Mouse (Mus musculus) lung, embryonic 14.5 days (tissue): Measurements from ENCODE around the gene Tekt1. TPM values are rescaled to one million over a fixed set of nuclear protein-coding genes. Genes with fewer than 3 reads are reported as not detected.

Experiments
- ATAC-seq: fragments of 200-750 bp; cut with Nextera tagmentation; 2 replicates; pipeline ENCODE4 v1.8.0; 2017; ENCODE audit warnings: mild to moderate bottlenecking, moderate TSS enrichment, moderate library complexity; ENCODE audit not compliant: insufficient read depth
- DNase-seq: peaks from one replicate; pipeline ENCODE4 v3.0.0-alpha.2; 2015
- H3K27ac ChIP-seq: fragments of 300-500 bp; sonication (generic); 2 replicates; pipeline ENCODE4 v1.5.1; 2014; ENCODE audit warnings: low read depth, mild to moderate bottlenecking, moderate library complexity
- H3K27me3 ChIP-seq: fragments of 300-500 bp; sonication (generic); 2 replicates; pipeline ENCODE4 v1.6.1; 2014; ENCODE audit warnings: low read length, control low read depth; ENCODE audit not compliant: insufficient read depth
- H3K36me3 ChIP-seq: fragments of 300-500 bp; sonication (generic); 2 replicates; pipeline ENCODE4 v1.6.1; 2014; ENCODE audit warnings: control low read depth; ENCODE audit not compliant: insufficient read depth
- H3K4me1 ChIP-seq: fragments of 300-500 bp; sonication (generic); 2 replicates; pipeline ENCODE4 v1.6.1; 2014; ENCODE audit warnings: antibody characterized with exemption, control low read depth; ENCODE audit not compliant: insufficient read depth
- H3K4me2 ChIP-seq: fragments of 300-500 bp; sonication (generic); 2 replicates; pipeline ENCODE4 v1.6.1; 2014; ENCODE audit warnings: mild to moderate bottlenecking
- H3K4me3 ChIP-seq: fragments of 300-500 bp; sonication (generic); 2 replicates; pipeline ENCODE4 v1.5.1; 2014; ENCODE audit warnings: low read depth, low read length
- H3K9ac ChIP-seq: fragments of 300-500 bp; sonication (generic); 2 replicates; pipeline ENCODE4 v1.6.1; 2014
- H3K9me3 ChIP-seq: fragments of 300-500 bp; sonication (generic); 2 replicates; pipeline ENCODE4 v1.6.1; 2016; ENCODE audit warnings: low read depth, low read length, control low read depth
- CTCF ChIP-seq: IDR thresholded peaks from 2 replicates; pipeline ENCODE4 v1.5.1; 2016; ENCODE audit warnings: antibody characterized with exemption, low read depth
- WGBS: fragments of 180-500 bp; shearing (Covaris S2); extraction: QIAGEN DNeasy Blood & Tissue Kit; methylation state at CpG from one replicate; pipeline ENCODE4 v1.1.7; 2014; 5-methylcytosine and 5-hydroxymethylcytosine counted together
- polyA plus RNA-seq: library from polyadenylated mRNA; unstranded; fragments of >200 nt; fragmentation: Nextera tagmentation; extraction: Ambion mirVana; gene quantifications from 2 replicates; pipeline ENCODE4 v1.2.1, GENCODE M21; 2014

Tekt1 gene
- polyA plus RNA-seq, 1 experiment from 2014 or later, result 6.1 TPM

GRCm38 (mm10) chr11:72391181-72391580 lies 28.9 kb upstream of the Tekt1 start:
- Histone ChIP-seq H3K9ac (no peak overlapping the region), H3K9me3 (no peaks in the 10 kb centered on the region), H3K4me3 (no peak overlapping the region), H3K36me3 (peaks cover 90% of the 10 kb centered on the region), H3K27ac (peak overlapping the region; percentile 73), H3K4me1 (peaks cover 35% of the 10 kb centered on the region), H3K4me2 (no peak overlapping the region), H3K27me3 (no peaks in the 10 kb centered on the region)
- ATAC-seq (no peak), DNase-seq (no peak)
- TF ChIP-seq CTCF, result no peak
- 87% methylated on average over 13 of the region's 13 CpGs for whole genome bisulfite sequencing

- ATAC-seq, result peak; percentile 73
- 46% methylated on average over 7 of the region's 7 CpGs for WGBS
- no peak for TF ChIP-seq CTCF
- Histone ChIP-seq H3K9me3 (no peaks in the 10 kb centered on the region), H3K27ac (peak overlapping the region; percentile 87), H3K36me3 (peaks cover 76% of the 10 kb centered on the region), H3K4me3 (no peak overlapping the region), H3K9ac (no peak overlapping the region), H3K4me2 (no peak overlapping the region), H3K4me1 (peaks cover 24% of the 10 kb centered on the region), H3K27me3 (no peaks in the 10 kb centered on the region)
- peak; percentile 92 for DNase-seq
These were observed 27.3 kb upstream of the Tekt1 start for GRCm38 (mm10) chr11:72389407-72390142.

GRCm38 (mm10) chr11:72388113-72388529 lies 25.9 kb upstream of the Tekt1 start:
- Histone ChIP-seq H3K4me1 (peaks cover 12% of the 10 kb centered on the region; the same call in 1 of the 2 replicates), H3K9me3 (no peaks in the 10 kb centered on the region), H3K4me3 (no peak overlapping the region), H3K27me3 (no peaks in the 10 kb centered on the region), H3K4me2 (no peak overlapping the region), H3K36me3 (peaks cover 62% of the 10 kb centered on the region), H3K27ac (no peak overlapping the region), H3K9ac (no peak overlapping the region)
- DNase-seq, result no peak
- WGBS, result 90% methylated on average over 6 of the region's 6 CpGs
- TF ChIP-seq CTCF, result no peak
- ATAC-seq, result no peak

GRCm38 (mm10) chr11:72379351-72379750 lies 17.1 kb upstream of the Tekt1 start:
- H3K9me3 ChIP-seq, result no peaks in the 10 kb centered on the region
- H3K4me3 ChIP-seq, result no peak overlapping the region
- no peak overlapping the region for H3K27ac ChIP-seq
- WGBS, result 59% methylated on average over 4 of the region's 4 CpGs
- H3K36me3 ChIP-seq, result no peaks in the 10 kb centered on the region
- no peak for TF ChIP-seq CTCF
- ATAC-seq, result no peak
- no peak overlapping the region for H3K4me2 ChIP-seq
- no peaks in the 10 kb centered on the region for H3K27me3 ChIP-seq
- no peak for DNase-seq
- H3K9ac ChIP-seq, result no peak overlapping the region
- H3K4me1 ChIP-seq, result no peaks in the 10 kb centered on the region

- DNase-seq, result peak; percentile 17
- Histone ChIP-seq H3K9me3 (no peaks in the 10 kb centered on the region), H3K27me3 (no peaks in the 10 kb centered on the region), H3K36me3 (no peaks in the 10 kb centered on the region), H3K4me3 (no peak overlapping the region), H3K27ac (no peak overlapping the region), H3K9ac (no peak overlapping the region), H3K4me1 (no peaks in the 10 kb centered on the region), H3K4me2 (no peak overlapping the region)
- 50% methylated on average over 7 of the region's 7 CpGs for whole genome bisulfite sequencing
- peak; percentile 50; the same call in 1 of the 2 replicates for ATAC-seq
- TF ChIP-seq CTCF, result no peak
These were observed 16.0 kb upstream of the Tekt1 start for GRCm38 (mm10) chr11:72378222-72378621.

- Histone ChIP-seq H3K4me2 (no peak overlapping the region), H3K4me3 (no peak overlapping the region), H3K27me3 (no peaks in the 10 kb centered on the region), H3K4me1 (no peaks in the 10 kb centered on the region), H3K27ac (no peak overlapping the region), H3K36me3 (no peaks in the 10 kb centered on the region), H3K9me3 (no peaks in the 10 kb centered on the region), H3K9ac (no peak overlapping the region)
- no peak for TF ChIP-seq CTCF
- no peak for DNase-seq
- ATAC-seq, result no peak
- WGBS, result 58% methylated on average over 2 of the region's 2 CpGs
These were observed 14.3 kb upstream of the Tekt1 start for GRCm38 (mm10) chr11:72376562-72376961.

GRCm38 (mm10) chr11:72369904-72370672 lies 7.8 kb upstream of the Tekt1 start:
- no peak overlapping the region for H3K9ac ChIP-seq
- no peaks in the 10 kb centered on the region for H3K9me3 ChIP-seq
- H3K4me3 ChIP-seq, result no peak overlapping the region
- TF ChIP-seq CTCF, result peak; percentile 55
- H3K4me2 ChIP-seq, result peak overlapping the region; percentile 16; the same call in 1 of the 2 replicates
- no peaks in the 10 kb centered on the region for H3K27me3 ChIP-seq
- peak overlapping the region; percentile 52; the same call in 1 of the 2 replicates for H3K27ac ChIP-seq
- peaks cover 9% of the 10 kb centered on the region; the same call in 1 of the 2 replicates for H3K4me1 ChIP-seq
- ATAC-seq (peak; percentile 82), DNase-seq (peak; percentile 80)
- no peaks in the 10 kb centered on the region for H3K36me3 ChIP-seq
- WGBS, result 9% methylated on average over 12 of the region's 12 CpGs
